Mouse (Mus musculus) kidney, postnatal 14 days (tissue): ENCODE measurements around the gene Kctd3.
A peak's percentile ranks its signal among the peaks of the same experiment; 100 is the strongest.

Source experiments
- DNase-seq: peaks from one replicate; pipeline ENCODE4 v3.0.0; 2022; ENCODE audit warnings: mixed read lengths

Kctd3 gene

GRCm38 (mm10) chr1:189006826-189007225 lies 815 bp downstream of the Kctd3 start:
- no peak for DNase-seq

- no peak for DNase-seq
These were observed 1.4 kb downstream of the Kctd3 start for GRCm38 (mm10) chr1:189006267-189006666.

GRCm38 (mm10) chr1:189004774-189005173 lies 2.9 kb downstream of the Kctd3 start:
- no peak for DNase-seq

GRCm38 (mm10) chr1:189001815-189002214 lies 5.8 kb downstream of the Kctd3 start:
- DNase-seq = no peak

- no peak for DNase-seq
These were observed 7.7 kb downstream of the Kctd3 start for GRCm38 (mm10) chr1:188999981-189000380.

GRCm38 (mm10) chr1:188997921-188998320 lies 9.7 kb downstream of the Kctd3 start:
- no peak for DNase-seq

GRCm38 (mm10) chr1:188993218-188993617 lies 14.4 kb downstream of the Kctd3 start:
- peak; percentile 33 for DNase-seq

GRCm38 (mm10) chr1:188980050-188980449 lies 27.6 kb downstream of the Kctd3 start:
- peak; percentile 58 for DNase-seq

GRCm38 (mm10) chr1:188973926-188974325 lies 33.7 kb downstream of the Kctd3 start:
- no peak for DNase-seq

- no peak for DNase-seq
These were observed 34.6 kb downstream of the Kctd3 start for GRCm38 (mm10) chr1:188973078-188973477.

- DNase-seq = no peak
These were observed 55.1 kb downstream of the Kctd3 start for GRCm38 (mm10) chr1:188952501-188952900.

- no peak for DNase-seq
These were observed 56.5 kb downstream of the Kctd3 start for GRCm38 (mm10) chr1:188951091-188951490.

GRCm38 (mm10) chr1:188948276-188948675 lies 59.4 kb downstream of the Kctd3 start:
- no peak for DNase-seq

GRCm38 (mm10) chr1:188947794-188948193 lies 59.8 kb downstream of the Kctd3 start:
- DNase-seq = no peak

- DNase-seq = no peak
These were observed 60.8 kb downstream of the Kctd3 start for GRCm38 (mm10) chr1:188946849-188947248.

- no peak for DNase-seq
These were observed 62.3 kb downstream of the Kctd3 start for GRCm38 (mm10) chr1:188945326-188945725.

- no peak for DNase-seq
These were observed 70.3 kb downstream of the Kctd3 start for GRCm38 (mm10) chr1:188937246-188937780.
